Mouse (Mus musculus): Measurements from ENCODE around the gene Kcnip4.

GRCm38 (mm10) chr5:48997359-48997758 is 527.3 kb downstream of the Kcnip4 start:
- no peak for TF ChIP-seq GATA1 (IDR thresholded peaks at IDR 0.05; ENCODE audit: low read length)
- no peak for TF ChIP-seq TAL1 (IDR thresholded peaks at IDR 0.05; ENCODE audit: low read length)
